Mouse (Mus musculus): ENCODE results near the gene Zfp444. TPM values are rescaled to one million over a fixed set of nuclear protein-coding genes. Genes with fewer than 3 reads are reported as not detected.

Zfp444 gene
- total RNA-seq, 1 experiment, result 16.6 TPM

DNA sequence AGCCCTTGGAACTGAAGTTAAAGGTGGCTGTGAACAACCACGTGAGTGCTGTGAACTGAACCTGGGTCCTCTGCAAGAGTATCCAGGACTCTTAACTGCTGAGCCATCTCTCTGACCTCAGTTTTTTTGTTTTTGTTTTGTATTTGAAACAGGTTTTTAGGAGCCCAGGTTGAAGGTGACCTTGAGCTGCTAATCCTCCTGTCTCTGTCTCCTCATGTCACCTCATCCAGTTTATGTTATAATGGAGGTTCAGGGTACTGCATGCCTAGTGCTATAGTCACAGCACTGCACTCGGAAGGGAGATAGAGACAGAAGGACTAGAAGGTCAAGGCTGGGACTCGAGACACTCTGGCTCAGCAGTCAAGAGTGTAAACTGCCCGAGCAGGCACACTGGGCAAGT, 9.9 kb upstream of the Zfp444 start:
- H3K4me3 ChIP-seq (ENCODE audit: insufficient read depth in 1 of 2, low read depth in 1 of 2, low read length in 2 of 2, poor library complexity in 1 of 2, severe bottlenecking in 1 of 2), result no peak overlapping the region
- no peak overlapping the region for H3K27ac ChIP-seq (ENCODE audit: insufficient read depth, low read depth, low read length, poor library complexity, severe bottlenecking)
- DNase-seq (ENCODE audit: low read depth, low spot score), result no peak
- peaks cover 0 to 2% of the 10 kb centered on the region in 2 experiments; a peak in 1 of 4 replicates for H3K4me1 ChIP-seq (ENCODE audit: control insufficient read depth in 2 of 2, insufficient read depth in 2 of 2, low read length in 2 of 2, poor library complexity in 1 of 2)
- no peak overlapping the region for H3K9ac ChIP-seq (ENCODE audit: insufficient read depth, low read depth, low read length, poor library complexity, severe bottlenecking)
- in situ Hi-C loops (cut with MboI; ENCODE audit: low sequenced_read_pairs in 2 of 2, unreplicated experiment in 2 of 2), result no loop called here
- no peak for TF ChIP-seq HCFC1 (IDR thresholded peaks at IDR 0.05; ENCODE audit: borderline replicate concordance, insufficient read depth, low read length)
- no peak for TF ChIP-seq CHD2 (IDR thresholded peaks at IDR 0.05; ENCODE audit: low read depth, low read length)
- TF ChIP-seq ZC3H11A (IDR thresholded peaks at IDR 0.05; ENCODE audit: borderline replicate concordance, low read depth, low read length), result no peak
- TF ChIP-seq ZNF384 (IDR thresholded peaks at IDR 0.05; ENCODE audit: low read depth, low read length), result no peak
- no peak for TF ChIP-seq MAFK (IDR thresholded peaks at IDR 0.05; ENCODE audit: insufficient read depth, low read depth, low read length)
- no peaks in the 10 kb centered on the region for H3K9me3 ChIP-seq (ENCODE audit: control insufficient read depth, insufficient read depth, low read depth, low read length)
- no peaks in the 10 kb centered on the region for H3K36me3 ChIP-seq (ENCODE audit: control insufficient read depth, insufficient read depth, low read length, poor library complexity, severe bottlenecking)

GRCm38 (mm10) chr7:6164671-6165070, 7.4 kb upstream of the Zfp444 start:
- in situ Hi-C loops (cut with MboI; ENCODE audit: low sequenced_read_pairs in 2 of 2, unreplicated experiment in 2 of 2), result no loop called here
- TF ChIP-seq MAFK (IDR thresholded peaks at IDR 0.05; ENCODE audit: insufficient read depth, low read depth, low read length), result no peak
- TF ChIP-seq CHD2 (IDR thresholded peaks at IDR 0.05; ENCODE audit: low read depth, low read length), result no peak
- TF ChIP-seq ZNF384 (IDR thresholded peaks at IDR 0.05; ENCODE audit: low read depth, low read length), result no peak
- no peak for TF ChIP-seq HCFC1 (IDR thresholded peaks at IDR 0.05; ENCODE audit: borderline replicate concordance, insufficient read depth, low read length)
- no peak for TF ChIP-seq ZC3H11A (IDR thresholded peaks at IDR 0.05; ENCODE audit: borderline replicate concordance, low read depth, low read length)

GRCm38 (mm10) chr7:6169403-6169802, 2.6 kb upstream of the Zfp444 start:
- Histone ChIP-seq H3K9ac (ENCODE audit: insufficient read depth, low read depth, low read length, poor library complexity, severe bottlenecking) (no peak overlapping the region), H3K9me3 (ENCODE audit: control insufficient read depth, insufficient read depth, low read depth, low read length) (no peaks in the 10 kb centered on the region), H3K36me3 (ENCODE audit: control insufficient read depth, insufficient read depth, low read length, poor library complexity, severe bottlenecking) (no peaks in the 10 kb centered on the region), H3K27ac (ENCODE audit: insufficient read depth, low read depth, low read length, poor library complexity, severe bottlenecking) (no peak overlapping the region), H3K4me1 (ENCODE audit: control insufficient read depth in 2 of 2, insufficient read depth in 2 of 2, low read length in 2 of 2, poor library complexity in 1 of 2) (peaks cover 0 to 6% of the 10 kb centered on the region in 2 experiments; a peak in 2 of 4 replicates), H3K4me3 (ENCODE audit: insufficient read depth in 1 of 2, low read depth in 1 of 2, low read length in 2 of 2, poor library complexity in 1 of 2, severe bottlenecking in 1 of 2) (no peak overlapping the region)
- TF ChIP-seq MAFK (IDR thresholded peaks at IDR 0.05; ENCODE audit: insufficient read depth, low read depth, low read length) (no peak), ZC3H11A (IDR thresholded peaks at IDR 0.05; ENCODE audit: borderline replicate concordance, low read depth, low read length) (no peak), HCFC1 (IDR thresholded peaks at IDR 0.05; ENCODE audit: borderline replicate concordance, insufficient read depth, low read length) (no peak), CHD2 (IDR thresholded peaks at IDR 0.05; ENCODE audit: low read depth, low read length) (no peak), ZNF384 (IDR thresholded peaks at IDR 0.05; ENCODE audit: low read depth, low read length) (no peak)
- in situ Hi-C loops (cut with MboI; ENCODE audit: low sequenced_read_pairs in 2 of 2, unreplicated experiment in 2 of 2), result no loop called here
- DNase-seq (ENCODE audit: low read depth, low spot score), result no peak

More at GRCm38 (mm10) chr7:6164671-6165070, 7.4 kb upstream of the Zfp444 start:
- Histone ChIP-seq H3K4me1 (ENCODE audit: control insufficient read depth in 2 of 2, insufficient read depth in 2 of 2, low read length in 2 of 2, poor library complexity in 1 of 2) (peaks cover 0 to 2% of the 10 kb centered on the region in 2 experiments; a peak in 1 of 4 replicates), H3K9ac (ENCODE audit: insufficient read depth, low read depth, low read length, poor library complexity, severe bottlenecking) (no peak overlapping the region), H3K27ac (ENCODE audit: insufficient read depth, low read depth, low read length, poor library complexity, severe bottlenecking) (no peak overlapping the region), H3K36me3 (ENCODE audit: control insufficient read depth, insufficient read depth, low read length, poor library complexity, severe bottlenecking) (no peaks in the 10 kb centered on the region), H3K9me3 (ENCODE audit: control insufficient read depth, insufficient read depth, low read depth, low read length) (no peaks in the 10 kb centered on the region), H3K4me3 (ENCODE audit: insufficient read depth in 1 of 2, low read depth in 1 of 2, low read length in 2 of 2, poor library complexity in 1 of 2, severe bottlenecking in 1 of 2) (no peak overlapping the region)
- no peak for DNase-seq (ENCODE audit: low read depth, low spot score)

DNA sequence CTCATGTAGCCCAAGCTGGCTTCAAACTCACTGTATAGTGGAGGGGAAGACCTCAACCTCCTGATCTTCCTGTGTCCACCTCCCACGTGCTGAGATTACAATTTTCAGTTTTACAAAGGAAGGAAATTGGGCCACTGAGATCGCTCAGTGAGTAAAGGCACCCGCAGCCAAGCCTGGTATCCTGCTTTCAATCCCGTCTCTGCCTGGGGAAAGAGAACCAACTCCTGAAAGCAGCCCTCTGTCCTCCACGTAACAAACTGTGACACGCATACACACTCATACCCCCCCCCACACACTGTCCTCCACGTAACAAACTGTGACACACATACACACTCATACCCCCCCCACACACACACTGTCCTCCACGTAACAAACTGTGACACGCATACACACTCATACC, 1.6 kb upstream of the Zfp444 start:
- in situ Hi-C loops (cut with MboI; ENCODE audit: low sequenced_read_pairs in 2 of 2, unreplicated experiment in 2 of 2), result no loop called here

More for the DNA sequence above, 1.6 kb upstream of the Zfp444 start:
- DNase-seq (ENCODE audit: low read depth, low spot score), result no peak
- TF ChIP-seq CHD2 (IDR thresholded peaks at IDR 0.05; ENCODE audit: low read depth, low read length) (no peak), MAFK (IDR thresholded peaks at IDR 0.05; ENCODE audit: insufficient read depth, low read depth, low read length) (no peak), ZC3H11A (IDR thresholded peaks at IDR 0.05; ENCODE audit: borderline replicate concordance, low read depth, low read length) (no peak), HCFC1 (IDR thresholded peaks at IDR 0.05; ENCODE audit: borderline replicate concordance, insufficient read depth, low read length) (no peak), ZNF384 (IDR thresholded peaks at IDR 0.05; ENCODE audit: low read depth, low read length) (no peak)
- H3K4me3 ChIP-seq (ENCODE audit: insufficient read depth in 1 of 2, low read depth in 1 of 2, low read length in 2 of 2, poor library complexity in 1 of 2, severe bottlenecking in 1 of 2), result no peak overlapping the region
- no peak overlapping the region for H3K9ac ChIP-seq (ENCODE audit: insufficient read depth, low read depth, low read length, poor library complexity, severe bottlenecking)
- no peak overlapping the region for H3K27ac ChIP-seq (ENCODE audit: insufficient read depth, low read depth, low read length, poor library complexity, severe bottlenecking)
- H3K9me3 ChIP-seq (ENCODE audit: control insufficient read depth, insufficient read depth, low read depth, low read length), result no peaks in the 10 kb centered on the region
- peaks cover 5% of the 10 kb centered on the region for H3K36me3 ChIP-seq (ENCODE audit: control insufficient read depth, insufficient read depth, low read length, poor library complexity, severe bottlenecking)
- peaks cover 0 to 4% of the 10 kb centered on the region in 2 experiments; a peak in 2 of 4 replicates for H3K4me1 ChIP-seq (ENCODE audit: control insufficient read depth in 2 of 2, insufficient read depth in 2 of 2, low read length in 2 of 2, poor library complexity in 1 of 2)
